Mouse (Mus musculus): ENCODE data around the gene Olfr633.
"Not testable (repeated sequence)": the region's sequence is repeated elsewhere in the genome, so short reads cannot be mapped to it uniquely, and the experiment has no call there.

Olfr633 gene

GRCm38 (mm10) chr7:103944137-103944536 lies at the start of gene Olfr633:
Olfr633 (plus strand) TSS chr7:103944437.
- in situ Hi-C loops (cut with MboI, MseI) = loop anchor here (10.0 kb wide), 1 partner anchor 229 kb away; the partner anchor contains the start of gene Olfr243

- in situ Hi-C loops (cut with MboI, MseI) = no loop called here
These were observed 41.0 kb upstream of the Olfr633 start, which contains the start of gene Olfr65 for GRCm38 (mm10) chr7:103903187-103903586. Olfr65 (plus strand) TSS chr7:103903487.

- in situ Hi-C loops (cut with MboI, MseI) = no loop called here
These were observed 34.2 kb upstream of the Olfr633 start for GRCm38 (mm10) chr7:103910047-103910446.

- in situ Hi-C loops (cut with MboI, MseI) = no loop called here
These were observed 31.2 kb upstream of the Olfr633 start for GRCm38 (mm10) chr7:103912969-103913511.

- in situ Hi-C loops (cut with MboI, MseI) = no loop called here
These were observed 28.9 kb upstream of the Olfr633 start for GRCm38 (mm10) chr7:103915338-103915737.

- in situ Hi-C loops (cut with MboI, MseI) = no loop called here
These were observed 15.7 kb upstream of the Olfr633 start, which contains the start of gene Olfr631 for GRCm38 (mm10) chr7:103928525-103928924. Olfr631 (plus strand) TSS chr7:103928825.

GRCm38 (mm10) chr7:103934264-103934663 lies 10.0 kb upstream of the Olfr633 start, which contains the start of gene Olfr632:
Olfr632 (plus strand) TSS chr7:103934347.
- in situ Hi-C loops (cut with MboI, MseI) = no loop called here

GRCm38 (mm10) chr7:103942730-103943129 lies 1.5 kb upstream of the Olfr633 start:
- in situ Hi-C loops (cut with MboI, MseI) = loop anchor here (10.0 kb wide), 1 partner anchor 228 kb away; the partner anchor contains the start of gene Olfr243

- in situ Hi-C loops (cut with MboI, MseI) = not testable (repeated sequence)
These were observed 22.6 kb downstream of the Olfr633 start for GRCm38 (mm10) chr7:103966873-103967272.

GRCm38 (mm10) chr7:103970852-103971251 lies 26.6 kb downstream of the Olfr633 start, which contains the start of gene Olfr635:
Olfr635 (plus strand) TSS chr7:103971152.
- in situ Hi-C loops (cut with MboI, MseI) = no loop called here

GRCm38 (mm10) chr7:103971782-103972181 lies 27.5 kb downstream of the Olfr633 start:
- in situ Hi-C loops (cut with MboI, MseI) = no loop called here

GRCm38 (mm10) chr7:103998446-103998845 lies 54.2 kb downstream of the Olfr633 start, which contains the start of gene Olfr638:
Olfr638 (plus strand) TSS chr7:103998746.
- in situ Hi-C loops (cut with MboI, MseI) = no loop called here
